Mouse (Mus musculus) limb, embryonic 15.5 days (tissue): ENCODE measurements around the gene Elk3. TPM values are rescaled to one million over a fixed set of nuclear protein-coding genes. Genes with fewer than 3 reads are reported as not detected.

Experiments
- ATAC-seq: fragments of 200-750 bp; cut with Nextera tagmentation; 2 replicates; pipeline ENCODE4 v1.8.0; 2017; ENCODE audit warnings: low read depth, moderate TSS enrichment; ENCODE audit not compliant: insufficient number of reproducible peaks, low FRiP score, low TSS enrichment
- H3K27ac ChIP-seq: fragments of 300-500 bp; sonication (generic); 2 replicates; pipeline ENCODE4 v1.5.1; 2015; ENCODE audit warnings: moderate library complexity, mild to moderate bottlenecking, inconsistent platforms
- H3K27me3 ChIP-seq: fragments of 300-500 bp; sonication (generic); 2 replicates; pipeline ENCODE4 v1.6.1; 2015; ENCODE audit warnings: inconsistent platforms
- H3K36me3 ChIP-seq: fragments of 300-500 bp; sonication (generic); 2 replicates; pipeline ENCODE4 v1.6.1; 2015; ENCODE audit warnings: inconsistent platforms
- H3K4me1 ChIP-seq: fragments of 300-500 bp; sonication (generic); 2 replicates; pipeline ENCODE4 v1.6.1; 2015; ENCODE audit warnings: inconsistent platforms
- H3K4me2 ChIP-seq: fragments of 300-500 bp; sonication (generic); 2 replicates; pipeline ENCODE4 v1.6.1; 2015; ENCODE audit warnings: mild to moderate bottlenecking, inconsistent platforms
- H3K4me3 ChIP-seq: fragments of 300-500 bp; sonication (generic); 2 replicates; pipeline ENCODE4 v1.5.1; 2015; ENCODE audit warnings: mild to moderate bottlenecking, inconsistent platforms
- H3K9ac ChIP-seq: fragments of 300-500 bp; sonication (generic); 2 replicates; pipeline ENCODE4 v1.6.1; 2015; ENCODE audit warnings: inconsistent platforms
- H3K9me3 ChIP-seq: fragments of 300-500 bp; sonication (generic); 2 replicates; pipeline ENCODE4 v1.6.1; 2016; ENCODE audit warnings: inconsistent platforms
- whole genome bisulfite sequencing: fragments of 180-500 bp; shearing (Covaris S2); methylation state at CpG from one replicate; pipeline ENCODE4 v1.1.7; 2015; 5-methylcytosine and 5-hydroxymethylcytosine counted together
- polyA plus RNA-seq: library from polyadenylated mRNA; unstranded; fragments of >200 nt; fragmentation: Nextera tagmentation; extraction: Ambion mirVana; gene quantifications from 2 replicates; pipeline ENCODE4 v1.2.1, GENCODE M21; 2015

Gene Elk3
- polyA plus RNA-seq, 1 experiment from 2014 or later = 36.2 TPM

DNA sequence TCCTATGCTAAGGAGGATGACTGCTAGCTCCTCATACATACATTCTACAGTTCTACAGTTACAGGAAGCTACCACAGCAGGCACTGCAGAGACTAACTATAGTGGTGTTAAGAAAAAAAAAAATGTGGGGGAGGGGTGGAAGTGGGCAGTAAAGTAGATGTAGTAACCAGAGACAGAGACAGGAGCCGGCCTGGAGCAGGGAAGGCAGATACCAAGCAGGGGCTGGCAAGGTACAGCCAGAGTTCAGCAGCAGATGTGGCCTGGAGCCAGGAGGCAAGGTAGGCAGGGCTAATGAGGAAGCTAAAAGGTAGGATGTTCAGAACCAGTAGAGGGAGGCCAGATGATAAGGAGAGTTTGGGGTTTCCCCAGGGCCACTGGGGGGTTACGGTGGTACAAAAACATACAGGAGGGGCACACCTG is 36.6 kb downstream of the Elk3 start:
- no peaks in the 10 kb centered on the region for H3K9me3 ChIP-seq

GRCm38 (mm10) chr10:93272986-93273982 is 37.7 kb downstream of the Elk3 start:
- Histone ChIP-seq H3K4me2 (no peak overlapping the region), H3K4me1 (peaks cover 71% of the 10 kb centered on the region), H3K9ac (no peak overlapping the region), H3K4me3 (no peak overlapping the region), H3K27me3 (no peaks in the 10 kb centered on the region), H3K9me3 (no peaks in the 10 kb centered on the region), H3K27ac (peak overlapping the region; percentile 50; the same call in 1 of the 2 replicates), H3K36me3 (0 out of 2 replicates have a peak, but pooled peaks cover 4% of the 10 kb centered on the region)
- 73% methylated on average over 14 of the region's 14 CpGs for WGBS
- ATAC-seq = no peak

More for the DNA sequence above, 36.6 kb downstream of the Elk3 start:
- no peaks in the 10 kb centered on the region for H3K27me3 ChIP-seq
- H3K4me3 ChIP-seq = no peak overlapping the region
- WGBS = 35% methylated on average over 2 of the region's 2 CpGs
- H3K9ac ChIP-seq = no peak overlapping the region
- H3K4me2 ChIP-seq = no peak overlapping the region
- no peak overlapping the region for H3K27ac ChIP-seq
- no peak for ATAC-seq
- H3K36me3 ChIP-seq = peaks cover 11% of the 10 kb centered on the region; the same call in 1 of the 2 replicates
- peaks cover 70% of the 10 kb centered on the region for H3K4me1 ChIP-seq

DNA sequence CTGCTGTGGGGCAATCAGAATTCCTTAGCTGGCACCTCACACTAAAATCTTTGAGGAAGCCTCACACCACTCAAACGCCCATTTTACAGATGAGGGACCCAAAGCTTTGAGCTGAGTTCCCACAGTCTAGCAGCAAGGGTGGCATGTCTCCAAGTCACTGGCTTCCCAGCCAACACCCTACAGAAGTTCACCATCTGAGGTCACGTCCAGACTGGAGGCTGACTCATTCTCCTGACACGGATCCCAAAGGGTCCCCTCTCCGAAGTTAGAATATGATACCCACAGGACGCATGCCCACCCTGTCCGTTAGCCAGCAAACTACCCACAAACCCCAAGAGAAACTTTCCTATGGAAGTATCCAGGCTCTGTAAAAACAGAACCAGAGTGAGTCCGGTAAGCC is 39.1 kb downstream of the Elk3 start:
- Histone ChIP-seq H3K9me3 (no peaks in the 10 kb centered on the region), H3K27ac (peak overlapping the region; percentile 57; the same call in 1 of the 2 replicates), H3K4me1 (peaks cover 61% of the 10 kb centered on the region), H3K36me3 (no peaks in the 10 kb centered on the region), H3K4me2 (no peak overlapping the region), H3K9ac (no peak overlapping the region), H3K27me3 (no peaks in the 10 kb centered on the region), H3K4me3 (no peak overlapping the region)
- no peak for ATAC-seq
- 65% methylated on average over 7 of the region's 7 CpGs for WGBS

DNA sequence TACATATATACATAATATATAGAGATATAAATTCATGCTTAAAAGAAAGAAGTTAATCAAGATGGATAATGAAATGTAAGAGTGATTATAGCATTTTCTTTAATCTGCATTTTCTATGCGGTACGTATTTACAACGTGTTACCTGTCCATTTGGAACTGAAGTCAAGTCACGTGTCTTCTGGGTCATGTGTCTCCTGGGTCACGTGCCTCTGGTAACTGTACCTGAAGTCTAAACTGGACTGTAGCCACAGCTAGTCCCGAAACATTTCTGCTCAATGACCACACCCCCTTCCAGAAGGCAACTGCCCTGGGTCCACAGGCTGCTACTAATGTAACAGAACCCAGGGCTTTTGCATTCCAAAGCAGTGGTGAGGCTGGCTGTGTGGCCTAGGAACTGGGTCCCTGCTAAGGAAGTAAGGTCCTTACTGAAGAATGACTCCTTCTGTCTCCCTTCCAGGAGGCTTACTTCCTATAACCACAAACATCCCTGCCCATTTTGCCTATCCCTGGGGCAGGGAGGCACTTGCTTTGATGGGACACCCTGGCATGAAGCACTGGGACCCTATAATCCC is 40.0 kb downstream of the Elk3 start:
- WGBS = 81% methylated on average over 6 of the region's 6 CpGs
- no peak overlapping the region for H3K4me3 ChIP-seq
- H3K27me3 ChIP-seq = no peaks in the 10 kb centered on the region
- H3K4me2 ChIP-seq = no peak overlapping the region
- H3K36me3 ChIP-seq = no peaks in the 10 kb centered on the region; the same call in 1 of the 2 replicates
- H3K9me3 ChIP-seq = no peaks in the 10 kb centered on the region
- ATAC-seq = no peak
- H3K27ac ChIP-seq = no peak overlapping the region
- H3K9ac ChIP-seq = no peak overlapping the region
- H3K4me1 ChIP-seq = peaks cover 53% of the 10 kb centered on the region

- H3K4me2 ChIP-seq = no peak overlapping the region
- H3K36me3 ChIP-seq = peaks cover 6% of the 10 kb centered on the region
Observed at GRCm38 (mm10) chr10:93269744-93270143, 41.2 kb downstream of the Elk3 start.

DNA sequence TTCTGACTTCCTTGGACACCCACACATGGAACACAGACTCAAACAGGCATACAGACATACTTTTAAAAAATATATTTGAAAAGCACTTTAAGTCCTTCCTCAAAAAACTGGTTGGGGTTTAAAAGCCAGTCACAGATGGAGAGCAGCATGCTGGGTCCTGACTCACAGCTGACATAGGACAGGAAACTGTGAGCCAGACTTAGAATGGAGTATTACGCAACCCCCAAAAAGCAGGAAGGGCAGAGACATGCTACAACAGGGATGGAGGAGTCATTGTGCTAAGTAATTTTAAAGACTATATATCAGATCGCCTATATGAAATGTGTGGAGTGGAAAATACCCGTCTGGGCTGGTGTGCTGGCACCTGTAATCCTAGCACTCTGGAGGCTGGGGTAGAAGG is 42.6 kb downstream of the Elk3 start:
- WGBS = 83% methylated on average over 3 of the region's 3 CpGs
- no peak overlapping the region for H3K4me3 ChIP-seq
- no peak overlapping the region for H3K27ac ChIP-seq
- no peak overlapping the region for H3K4me2 ChIP-seq
- H3K4me1 ChIP-seq = peaks cover 40% of the 10 kb centered on the region
- H3K27me3 ChIP-seq = no peaks in the 10 kb centered on the region
- no peak for ATAC-seq
- H3K9ac ChIP-seq = no peak overlapping the region
- no peaks in the 10 kb centered on the region for H3K9me3 ChIP-seq
- H3K36me3 ChIP-seq = peaks cover 15% of the 10 kb centered on the region

More at GRCm38 (mm10) chr10:93269744-93270143, 41.2 kb downstream of the Elk3 start:
- H3K4me1 ChIP-seq = peaks cover 40% of the 10 kb centered on the region
- peak overlapping the region; percentile 71 for H3K27ac ChIP-seq
- no peaks in the 10 kb centered on the region for H3K9me3 ChIP-seq
- no peak overlapping the region for H3K9ac ChIP-seq
- WGBS = 34% methylated on average over 4 of the region's 4 CpGs
- no peaks in the 10 kb centered on the region for H3K27me3 ChIP-seq
- no peak overlapping the region for H3K4me3 ChIP-seq
- ATAC-seq = no peak

- no peak overlapping the region for H3K27ac ChIP-seq
- no peaks in the 10 kb centered on the region for H3K27me3 ChIP-seq
- no peak overlapping the region for H3K4me3 ChIP-seq
- no peak overlapping the region for H3K9ac ChIP-seq
- no peaks in the 10 kb centered on the region for H3K9me3 ChIP-seq
- peaks cover 43% of the 10 kb centered on the region for H3K4me1 ChIP-seq
- no peak overlapping the region for H3K4me2 ChIP-seq
- WGBS = 87% methylated on average over 5 of the region's 5 CpGs
- peaks cover 15% of the 10 kb centered on the region for H3K36me3 ChIP-seq
- no peak for ATAC-seq
Observed at GRCm38 (mm10) chr10:93267509-93267908, 43.4 kb downstream of the Elk3 start.

DNA sequence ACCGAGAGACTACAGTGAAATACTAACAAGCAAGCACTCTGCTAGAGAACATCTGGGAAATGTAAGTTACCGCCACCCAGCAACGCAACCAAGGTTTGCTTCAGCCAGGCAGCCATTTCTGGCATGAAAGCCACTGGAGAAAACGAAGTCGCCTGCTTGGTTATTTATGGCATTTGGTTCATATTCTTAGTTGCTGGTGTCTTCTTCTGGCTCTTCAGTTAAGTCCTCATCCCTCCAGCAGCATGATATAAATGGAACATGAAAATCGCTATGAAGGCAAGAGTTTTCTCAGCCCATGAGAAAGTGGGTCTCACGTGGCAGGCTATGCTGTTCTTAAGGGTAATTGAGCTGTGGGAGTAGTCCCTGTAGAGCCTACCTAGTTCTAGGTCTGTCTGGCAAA is 44.4 kb downstream of the Elk3 start:
- Histone ChIP-seq H3K27ac (no peak overlapping the region), H3K4me2 (no peak overlapping the region), H3K36me3 (peaks cover 15% of the 10 kb centered on the region), H3K4me3 (no peak overlapping the region), H3K9ac (no peak overlapping the region), H3K27me3 (no peaks in the 10 kb centered on the region), H3K4me1 (peaks cover 43% of the 10 kb centered on the region), H3K9me3 (no peaks in the 10 kb centered on the region)
- ATAC-seq = no peak
- 85% methylated on average over 7 of the region's 7 CpGs for WGBS

DNA sequence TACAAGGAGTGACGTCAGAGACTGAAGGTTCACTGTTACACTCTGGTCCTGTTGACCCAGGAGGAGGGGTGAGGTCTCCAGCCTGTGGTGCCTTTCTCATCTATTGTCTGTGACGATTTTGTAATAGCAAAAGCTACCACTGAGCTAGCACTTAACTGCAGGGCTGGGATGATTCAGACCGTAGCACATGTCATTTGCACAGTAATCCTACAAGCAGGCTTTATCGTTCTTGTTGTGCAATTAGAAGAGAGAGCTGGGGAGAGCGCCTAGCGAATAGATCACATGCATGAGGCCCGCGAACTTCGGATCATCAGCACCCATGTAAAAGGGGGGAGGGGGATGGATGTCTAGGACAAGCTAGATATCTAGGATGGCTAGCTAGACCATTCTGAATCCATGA is 45.1 kb downstream of the Elk3 start:
- ATAC-seq = no peak
- Histone ChIP-seq H3K4me1 (peaks cover 43% of the 10 kb centered on the region), H3K27me3 (no peaks in the 10 kb centered on the region), H3K4me2 (no peak overlapping the region), H3K27ac (no peak overlapping the region), H3K4me3 (no peak overlapping the region), H3K36me3 (peaks cover 15% of the 10 kb centered on the region), H3K9me3 (no peaks in the 10 kb centered on the region), H3K9ac (no peak overlapping the region)
- 88% methylated on average over 9 of the region's 9 CpGs for WGBS

DNA sequence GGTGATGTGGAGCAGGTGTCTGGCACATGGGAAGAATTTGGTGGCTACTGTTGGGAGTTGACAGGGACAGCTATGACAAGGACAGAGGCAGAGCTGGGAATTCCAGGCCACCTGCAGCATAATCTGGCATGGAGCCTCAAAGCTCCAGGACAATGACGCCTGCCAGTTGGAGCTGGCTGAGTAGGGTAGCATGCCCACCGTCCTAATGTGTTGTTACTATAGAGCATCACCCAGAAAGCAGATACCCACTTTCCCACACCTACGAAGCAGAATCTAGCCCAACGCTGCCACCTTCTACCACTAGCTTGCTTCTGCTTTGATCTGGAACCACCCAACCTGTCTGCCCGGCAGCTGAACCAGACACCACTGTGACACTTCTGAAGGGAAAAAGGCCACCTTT is 46.9 kb downstream of the Elk3 start:
- 80% methylated on average over 5 of the region's 5 CpGs for WGBS
- H3K4me1 ChIP-seq = peaks cover 29% of the 10 kb centered on the region
- no peak overlapping the region for H3K9ac ChIP-seq
- H3K4me3 ChIP-seq = no peak overlapping the region
- H3K27ac ChIP-seq = no peak overlapping the region
- no peaks in the 10 kb centered on the region for H3K9me3 ChIP-seq
- no peak overlapping the region for H3K4me2 ChIP-seq
- ATAC-seq = no peak
- peaks cover 15% of the 10 kb centered on the region for H3K36me3 ChIP-seq
- no peaks in the 10 kb centered on the region for H3K27me3 ChIP-seq

DNA sequence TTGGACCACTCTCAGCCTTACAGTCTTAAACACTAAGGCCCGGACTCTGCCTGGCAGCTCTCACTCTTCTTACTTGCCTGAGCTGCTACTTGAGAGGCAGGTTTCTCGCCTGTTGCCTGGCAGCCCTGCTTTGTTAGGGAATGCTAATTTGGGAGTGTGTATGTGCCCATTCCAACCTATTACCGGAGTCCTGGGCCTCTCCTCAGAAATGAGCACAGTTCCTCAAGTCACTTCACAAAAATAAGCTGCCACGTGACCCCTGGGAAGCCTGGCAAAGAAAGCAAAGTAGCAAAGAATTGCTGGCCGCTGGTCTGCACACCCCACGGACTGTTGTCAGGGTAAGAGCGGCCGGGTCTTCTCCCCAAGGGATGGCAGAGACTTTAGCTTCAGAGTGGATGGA is 47.5 kb downstream of the Elk3 start:
- ATAC-seq = no peak
- Histone ChIP-seq H3K4me1 (peaks cover 29% of the 10 kb centered on the region), H3K4me2 (no peak overlapping the region), H3K27ac (peak overlapping the region; percentile 11; the same call in 1 of the 2 replicates), H3K4me3 (no peak overlapping the region), H3K9ac (no peak overlapping the region), H3K27me3 (no peaks in the 10 kb centered on the region), H3K36me3 (peaks cover 15% of the 10 kb centered on the region), H3K9me3 (no peaks in the 10 kb centered on the region)
- 69% methylated on average over 8 of the region's 8 CpGs for WGBS

DNA sequence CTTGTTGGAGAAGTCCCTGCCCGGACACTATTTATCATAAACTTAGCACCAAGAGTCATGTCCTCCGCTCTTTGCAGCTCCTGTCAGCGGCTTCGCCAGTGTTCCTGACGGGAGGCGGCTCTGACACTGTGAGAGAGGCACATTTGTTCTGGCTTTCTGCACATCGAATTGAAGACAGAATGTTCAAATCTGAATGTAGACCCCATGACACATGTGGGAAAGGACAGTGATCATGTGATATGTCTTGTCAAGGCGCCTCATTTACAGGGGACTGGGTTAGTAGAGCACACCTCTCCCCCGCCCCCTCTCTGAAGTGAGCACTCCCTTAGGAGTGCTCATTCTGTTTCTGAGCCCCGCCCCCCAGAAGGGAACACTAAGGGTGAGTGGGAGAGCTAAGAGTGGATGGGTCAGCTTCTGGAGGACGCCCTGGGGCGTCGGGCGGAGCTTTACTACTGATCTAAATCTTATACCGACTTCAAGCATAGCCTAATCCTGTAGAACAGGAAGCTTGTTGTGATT is 48.9 kb downstream of the Elk3 start:
- H3K4me1 ChIP-seq = peaks cover 29% of the 10 kb centered on the region
- H3K4me3 ChIP-seq = no peak overlapping the region
- WGBS = 19% methylated on average over 15 of the region's 15 CpGs
- H3K4me2 ChIP-seq = peak overlapping the region; percentile 6; the same call in 1 of the 2 replicates
- H3K27ac ChIP-seq = peak overlapping the region; percentile 79
- no peak for ATAC-seq
- H3K27me3 ChIP-seq = no peaks in the 10 kb centered on the region
- no peaks in the 10 kb centered on the region for H3K9me3 ChIP-seq
- H3K36me3 ChIP-seq = peaks cover 15% of the 10 kb centered on the region
- H3K9ac ChIP-seq = no peak overlapping the region
